Mouse (Mus musculus): ENCODE measurements around the gene Casq2. TPM values are rescaled to one million over a fixed set of nuclear protein-coding genes. Genes with fewer than 3 reads are reported as not detected.

The Casq2 gene
- total and polyA plus RNA-seq, 3 experiments, result 361 to 848 (median 833) TPM

DNA sequence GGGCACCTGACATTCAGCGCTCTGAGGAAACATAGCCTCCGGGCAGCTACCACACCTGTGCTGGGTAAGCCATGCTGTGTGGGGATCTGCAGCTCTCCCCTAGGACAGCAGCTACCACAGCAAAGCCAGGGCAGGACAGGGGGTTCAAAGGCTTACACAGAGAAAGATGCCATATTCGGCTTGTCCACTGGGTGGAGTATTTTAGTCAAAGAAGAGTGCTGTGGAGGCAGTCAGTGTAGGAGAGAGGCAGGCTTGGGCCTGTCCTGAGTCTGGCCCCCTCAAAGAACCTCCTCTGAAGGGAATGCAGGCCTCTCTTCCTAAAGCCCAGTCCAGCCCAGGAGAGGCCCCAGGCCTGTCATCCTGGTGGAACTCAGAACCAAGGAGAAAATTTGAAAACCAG is 4.4 kb upstream of the Casq2 start:
- DNase-seq, result peak; percentile 61 to 67
- WGBS, result 11% methylated on average over 3 of the region's 3 CpGs
- H3K4me1 ChIP-seq (ENCODE audit: control insufficient read depth, insufficient read depth, low read length), result peaks cover 10% of the 10 kb centered on the region
- intact Hi-C loops (cut with DNase I), result loop anchor here (1.0 to 10.0 kb wide), 3 partner anchors 40 to 613 kb away; no protein-coding TSS in a partner anchor
- H3K4me3 ChIP-seq, result no peak overlapping the region
- no peak overlapping the region for H3K9ac ChIP-seq (ENCODE audit: low read depth, low read length)
- no peaks in the 10 kb centered on the region for H3K36me3 ChIP-seq (ENCODE audit: control insufficient read depth, insufficient read depth, low read length)
- peak overlapping the region; percentile 38; the same call in 1 of the 2 replicates for H3K27ac ChIP-seq
- no peaks in the 10 kb centered on the region for H3K79me2 ChIP-seq (replicated peaks; ENCODE audit: control insufficient read depth, insufficient read depth, low read length)
- TF ChIP-seq POLR2A (IDR thresholded peaks at IDR 0.05; ENCODE audit: insufficient read depth, low read depth, low read length) (no peak), EP300 (IDR thresholded peaks at IDR 0.05; ENCODE audit: insufficient read depth, low read depth, low read length) (peak; percentile 73), CTCF (IDR thresholded peaks at IDR 0.05) (peak; percentile 89)
- H3K27me3 ChIP-seq (ENCODE audit: control insufficient read depth, insufficient read depth, low read length), result no peaks in the 10 kb centered on the region

DNA sequence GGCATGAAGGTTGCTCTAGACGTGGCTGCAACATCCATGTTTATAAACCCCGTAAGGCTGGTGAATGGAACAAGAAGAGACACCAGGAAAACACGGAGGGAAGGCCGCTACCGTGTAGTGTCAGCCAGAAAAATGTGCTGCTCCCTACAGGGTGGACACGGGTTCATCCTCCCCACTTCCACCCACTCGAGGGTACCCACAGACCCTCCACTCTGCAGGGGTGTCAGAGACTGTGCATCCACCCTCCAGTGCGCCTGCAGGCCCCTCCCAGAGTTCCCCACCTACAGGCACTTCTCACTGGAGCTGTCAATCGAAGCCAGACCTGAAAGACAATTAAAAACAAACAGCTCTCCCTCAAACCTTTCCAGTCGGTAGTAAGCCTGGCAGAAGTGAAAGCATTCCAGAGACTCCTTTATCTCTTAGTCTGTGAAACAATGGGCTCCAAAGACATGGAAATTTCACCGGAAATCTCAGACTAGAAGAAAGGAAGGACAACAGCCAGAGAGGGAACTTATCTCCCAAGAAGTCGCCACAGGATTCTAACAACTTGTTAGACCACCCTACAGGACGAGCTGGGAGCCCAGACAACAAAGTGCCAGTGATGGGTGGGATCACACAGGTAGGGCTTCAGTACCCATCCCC is 2.5 kb upstream of the Casq2 start:
- DNase-seq, result no peak
- H3K27me3 ChIP-seq (ENCODE audit: control insufficient read depth, insufficient read depth, low read length), result no peaks in the 10 kb centered on the region
- intact Hi-C loops (cut with DNase I), result loop anchor here (5.0 to 10.0 kb wide), 2 partner anchors 39 to 611 kb away; no protein-coding TSS in a partner anchor
- no peak overlapping the region for H3K4me3 ChIP-seq
- TF ChIP-seq EP300 (IDR thresholded peaks at IDR 0.05; ENCODE audit: insufficient read depth, low read depth, low read length) (no peak), CTCF (IDR thresholded peaks at IDR 0.05) (no peak), POLR2A (IDR thresholded peaks at IDR 0.05; ENCODE audit: insufficient read depth, low read depth, low read length) (no peak)
- no peaks in the 10 kb centered on the region; the same call in 1 of the 2 replicates for H3K79me2 ChIP-seq (replicated peaks; ENCODE audit: control insufficient read depth, insufficient read depth, low read length)
- H3K36me3 ChIP-seq (ENCODE audit: control insufficient read depth, insufficient read depth, low read length), result no peaks in the 10 kb centered on the region
- no peak overlapping the region for H3K27ac ChIP-seq
- H3K4me1 ChIP-seq (ENCODE audit: control insufficient read depth, insufficient read depth, low read length), result peaks cover 10% of the 10 kb centered on the region
- WGBS, result 53% methylated on average over 13 of the region's 13 CpGs
- no peak overlapping the region for H3K9ac ChIP-seq (ENCODE audit: low read depth, low read length)

DNA sequence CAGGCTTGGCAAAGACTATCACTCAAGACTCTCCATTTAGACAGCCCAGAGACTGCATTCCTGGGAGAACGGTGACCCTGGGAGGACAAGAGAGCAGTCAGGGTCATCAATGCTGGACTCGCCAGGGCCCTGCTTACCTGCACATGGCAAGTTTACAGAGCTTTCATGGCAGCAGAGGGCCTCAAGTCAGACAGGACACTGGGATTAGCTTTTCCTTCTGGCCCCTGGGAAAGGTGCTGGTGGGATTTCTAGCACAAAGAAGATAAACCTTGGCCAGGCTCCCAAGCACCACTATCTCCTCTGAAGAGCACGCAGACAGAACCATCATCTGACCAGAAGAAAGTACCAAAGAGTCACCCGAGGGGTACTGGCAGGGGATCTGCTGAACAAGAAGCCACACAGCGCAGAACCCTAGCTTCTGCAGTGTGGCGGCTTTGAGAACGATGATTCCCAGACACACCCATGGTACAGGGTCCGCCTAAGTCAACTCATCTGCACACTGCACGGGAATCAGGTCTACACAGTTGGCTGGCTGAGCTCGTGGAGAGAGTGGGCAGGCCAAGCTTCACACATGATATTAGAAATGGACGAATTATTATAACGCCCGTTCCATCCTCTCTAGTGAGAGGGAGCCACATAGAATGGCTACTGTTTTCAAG is 1.3 kb upstream of the Casq2 start:
- TF ChIP-seq CTCF (IDR thresholded peaks at IDR 0.05) (no peak), EP300 (IDR thresholded peaks at IDR 0.05; ENCODE audit: insufficient read depth, low read depth, low read length) (no peak), POLR2A (IDR thresholded peaks at IDR 0.05; ENCODE audit: insufficient read depth, low read depth, low read length) (no peak)
- no peak overlapping the region for H3K9ac ChIP-seq (ENCODE audit: low read depth, low read length)
- peak overlapping the region; percentile 90 for H3K27ac ChIP-seq

DNA sequence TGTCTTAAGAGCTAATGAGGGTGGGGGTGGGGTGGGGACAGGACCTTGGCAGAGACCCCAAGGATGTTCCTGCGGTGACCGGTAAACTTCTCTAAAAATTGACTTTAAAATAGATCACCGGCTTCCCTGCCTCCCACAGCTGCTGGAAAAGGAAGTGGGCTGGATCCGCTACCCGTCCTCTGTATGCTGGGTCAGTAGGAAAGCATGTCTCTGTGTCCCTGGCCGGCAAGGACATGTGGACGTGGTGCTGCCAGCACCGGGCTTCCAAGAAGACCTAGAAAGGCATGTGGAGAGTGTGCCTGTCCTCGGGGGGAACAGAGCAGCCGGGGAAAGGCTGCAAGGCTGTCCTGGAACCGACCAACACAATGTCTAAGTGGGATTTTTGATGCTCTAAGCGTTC is 496 bp upstream of the Casq2 start:
- intact Hi-C loops (cut with DNase I), result loop anchor here (10.0 kb wide), 1 partner anchor 609 kb away; no protein-coding TSS in a partner anchor
- Histone ChIP-seq H3K4me3 (peak overlapping the region; percentile 49), H3K27me3 (ENCODE audit: control insufficient read depth, insufficient read depth, low read length) (no peaks in the 10 kb centered on the region), H3K27ac (peak overlapping the region; percentile 90), H3K9ac (ENCODE audit: low read depth, low read length) (peak overlapping the region; percentile 40), H3K4me1 (ENCODE audit: control insufficient read depth, insufficient read depth, low read length) (peaks cover 11% of the 10 kb centered on the region), H3K36me3 (ENCODE audit: control insufficient read depth, insufficient read depth, low read length) (no peaks in the 10 kb centered on the region; the same call in none of the 2 replicates), H3K79me2 (replicated peaks; ENCODE audit: control insufficient read depth, insufficient read depth, low read length) (no peaks in the 10 kb centered on the region; the same call in 1 of the 2 replicates)
- 4% methylated on average over 12 of the region's 12 CpGs for WGBS
- peak; percentile 61 to 80 for DNase-seq
- TF ChIP-seq EP300 (IDR thresholded peaks at IDR 0.05; ENCODE audit: insufficient read depth, low read depth, low read length) (0 out of 2 replicates have a peak, but pooled peaks have one; percentile 28), CTCF (IDR thresholded peaks at IDR 0.05) (no peak), POLR2A (IDR thresholded peaks at IDR 0.05; ENCODE audit: insufficient read depth, low read depth, low read length) (peak; percentile 42; the same call in 1 of the 2 replicates)

More for the DNA sequence above, 1.3 kb upstream of the Casq2 start:
- WGBS, result 52% methylated on average over 13 of the region's 13 CpGs
- Histone ChIP-seq H3K4me1 (ENCODE audit: control insufficient read depth, insufficient read depth, low read length) (peaks cover 11% of the 10 kb centered on the region), H3K36me3 (ENCODE audit: control insufficient read depth, insufficient read depth, low read length) (no peaks in the 10 kb centered on the region; the same call in none of the 2 replicates), H3K27me3 (ENCODE audit: control insufficient read depth, insufficient read depth, low read length) (no peaks in the 10 kb centered on the region), H3K4me3 (no peak overlapping the region), H3K79me2 (replicated peaks; ENCODE audit: control insufficient read depth, insufficient read depth, low read length) (no peaks in the 10 kb centered on the region; the same call in 1 of the 2 replicates)
- intact Hi-C loops (cut with DNase I), result loop anchor here (5.0 to 10.0 kb wide), 2 partner anchors 37 to 610 kb away; no protein-coding TSS in a partner anchor
- DNase-seq, result no peak

DNA sequence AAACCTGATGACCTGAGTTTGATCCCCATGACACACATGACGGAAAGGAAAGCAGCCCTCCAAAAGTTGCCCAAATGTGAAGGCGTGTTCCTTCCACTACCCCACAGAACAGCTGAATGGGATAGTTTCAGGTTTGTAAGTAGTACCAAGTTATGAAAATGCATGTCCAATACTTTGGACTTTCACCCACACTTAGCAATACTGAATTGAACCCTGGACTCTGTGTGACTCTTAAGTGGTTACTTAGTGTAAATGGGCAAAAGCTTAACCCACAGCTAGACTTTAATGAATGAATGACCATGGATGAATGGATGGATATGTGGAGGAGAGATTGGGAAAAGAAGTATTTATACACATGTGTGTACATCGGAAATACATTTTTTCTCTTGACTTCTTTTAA is 8.6 kb downstream of the Casq2 start:
- Histone ChIP-seq H3K27ac (peak overlapping the region; percentile 8; the same call in 1 of the 2 replicates), H3K4me1 (ENCODE audit: control insufficient read depth, insufficient read depth, low read length) (peaks cover 10% of the 10 kb centered on the region; the same call in 1 of the 2 replicates), H3K79me2 (replicated peaks; ENCODE audit: control insufficient read depth, insufficient read depth, low read length) (no peaks in the 10 kb centered on the region), H3K27me3 (ENCODE audit: control insufficient read depth, insufficient read depth, low read length) (no peaks in the 10 kb centered on the region), H3K9ac (ENCODE audit: low read depth, low read length) (no peak overlapping the region), H3K36me3 (ENCODE audit: control insufficient read depth, insufficient read depth, low read length) (peaks cover 11% of the 10 kb centered on the region), H3K4me3 (no peak overlapping the region)
- TF ChIP-seq POLR2A (IDR thresholded peaks at IDR 0.05; ENCODE audit: insufficient read depth, low read depth, low read length) (no peak), EP300 (IDR thresholded peaks at IDR 0.05; ENCODE audit: insufficient read depth, low read depth, low read length) (no peak), CTCF (IDR thresholded peaks at IDR 0.05) (no peak)
- intact Hi-C loops (cut with DNase I), result no loop called here
- no peak for DNase-seq
- WGBS, result 82% methylated on average over 3 of the region's 3 CpGs
